Mouse (Mus musculus) forebrain, embryonic 16.5 days (tissue): ENCODE results near the gene Prrt2. TPM values are rescaled to one million over a fixed set of nuclear protein-coding genes. Genes with fewer than 3 reads are reported as not detected.

ENCODE experiments used
- ATAC-seq: fragments of 200-750 bp; cut with Nextera tagmentation; 2 replicates; pipeline ENCODE4 v1.8.0; 2017; ENCODE audit warnings: mild to moderate bottlenecking, moderate library complexity
- H3K27ac ChIP-seq: fragments of 300-500 bp; sonication (generic); 2 replicates; pipeline ENCODE4 v1.5.1; 2014; ENCODE audit warnings: low read length, control low read depth
- H3K27me3 ChIP-seq: fragments of 300-500 bp; sonication (generic); replicated peaks from 2 replicates; pipeline ENCODE4 v1.6.1; 2014; ENCODE audit warnings: low read length; ENCODE audit not compliant: control insufficient read depth, insufficient read depth
- H3K36me3 ChIP-seq: fragments of 300-500 bp; sonication (generic); 2 replicates; pipeline ENCODE4 v1.6.1; 2014; ENCODE audit not compliant: control insufficient read depth, insufficient read depth
- H3K4me1 ChIP-seq: fragments of 300-500 bp; sonication (generic); replicated peaks from 2 replicates; pipeline ENCODE4 v1.6.1; 2014; ENCODE audit warnings: low read length; ENCODE audit not compliant: control insufficient read depth, insufficient read depth
- H3K4me2 ChIP-seq: fragments of 300-500 bp; sonication (generic); 2 replicates; pipeline ENCODE4 v1.6.1; 2014; ENCODE audit warnings: mild to moderate bottlenecking, low read length, control low read depth
- H3K4me3 ChIP-seq: fragments of 300-500 bp; sonication (generic); replicated peaks from 2 replicates; pipeline ENCODE4 v1.5.1; 2014; ENCODE audit warnings: mild to moderate bottlenecking, low read length, control low read depth
- H3K9ac ChIP-seq: fragments of 300-500 bp; sonication (generic); replicated peaks from 2 replicates; pipeline ENCODE4 v1.6.1; 2014; ENCODE audit warnings: low read depth, low read length, control low read depth
- H3K9me3 ChIP-seq: fragments of 300-500 bp; sonication (generic); 2 replicates; pipeline ENCODE4 v1.6.1; 2016; ENCODE audit warnings: low read length; ENCODE audit not compliant: control insufficient read depth
- WGBS: fragments of 180-500 bp; shearing (Covaris S2); extraction: QIAGEN DNeasy Blood & Tissue Kit; methylation state at CpG from one replicate; pipeline ENCODE4 v1.1.7; 2014; 5-methylcytosine and 5-hydroxymethylcytosine counted together
- polyA plus RNA-seq: library from polyadenylated mRNA; unstranded; fragments of >200 nt; fragmentation: Nextera tagmentation; extraction: Ambion mirVana; gene quantifications from 2 replicates; pipeline ENCODE4 v1.2.1, GENCODE M21; 2015

Gene Prrt2
- polyA plus RNA-seq, 1 experiment from 2014 or later, result 29.9 TPM

DNA sequence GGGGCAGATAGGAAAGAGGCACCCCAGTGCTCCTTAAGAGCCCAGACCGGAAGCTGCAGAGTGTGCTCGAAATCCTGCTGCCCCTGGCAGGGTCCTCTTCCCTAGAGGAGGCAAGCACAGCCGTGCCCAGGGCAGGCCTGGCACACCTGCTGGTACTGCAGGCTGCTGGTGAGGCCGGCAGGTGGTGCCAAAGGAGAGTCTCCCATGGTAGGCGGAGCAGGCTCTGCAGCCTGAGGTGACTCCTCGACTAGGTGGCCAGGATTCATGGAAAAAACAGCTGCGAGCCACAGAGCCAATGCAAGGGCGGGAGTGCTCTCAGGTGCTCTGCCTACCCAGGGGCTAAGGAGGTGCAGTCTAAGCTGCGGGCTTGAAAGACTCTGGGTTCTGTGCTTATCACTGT, 34.7 kb downstream of the Prrt2 start:
- 36% methylated on average over 9 of the region's 9 CpGs for WGBS

DNA sequence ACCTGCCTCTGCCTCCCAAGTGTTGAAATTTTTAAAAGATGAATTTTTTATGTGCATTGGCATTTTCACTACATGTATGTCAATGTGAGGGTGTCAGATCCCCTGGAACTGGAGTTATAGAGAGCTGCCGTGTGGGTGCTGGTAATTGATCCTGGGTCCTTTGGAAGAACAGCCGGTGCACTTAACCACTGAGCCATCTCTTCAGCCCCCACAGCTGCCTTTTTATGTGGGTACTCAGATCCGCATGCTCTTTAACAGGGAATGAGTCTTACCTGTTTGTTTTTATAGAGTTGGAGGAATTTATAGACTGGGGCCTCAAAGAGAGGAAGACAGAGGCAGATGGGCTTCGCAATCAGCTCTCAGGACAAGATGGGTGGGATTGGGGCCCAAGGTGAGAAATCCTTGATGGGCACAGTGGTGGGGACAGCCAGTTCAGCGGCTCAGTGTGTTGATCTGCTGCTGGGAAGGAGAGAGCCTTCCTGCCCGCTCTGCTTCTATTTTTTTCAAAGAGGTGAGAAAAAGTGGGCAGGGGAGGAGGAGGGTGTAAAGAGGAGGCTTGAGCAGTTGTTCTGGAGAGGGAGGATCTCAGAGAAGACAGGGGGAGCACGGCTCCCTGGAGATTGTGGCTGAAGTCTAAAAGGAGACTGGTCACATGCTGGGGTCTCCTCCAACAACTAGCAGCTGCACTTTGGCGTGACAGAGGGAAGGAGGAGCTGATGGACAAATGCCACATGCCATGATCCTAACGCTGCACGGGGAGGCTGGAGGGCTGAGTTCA, 36.2 kb downstream of the Prrt2 start:
- H3K4me3 ChIP-seq, result no peak overlapping the region
- H3K4me1 ChIP-seq, result no peaks in the 10 kb centered on the region
- no peak for ATAC-seq
- no peak overlapping the region for H3K9ac ChIP-seq
- WGBS, result 64% methylated on average over 10 of the region's 10 CpGs
- no peaks in the 10 kb centered on the region for H3K9me3 ChIP-seq
- H3K4me2 ChIP-seq, result no peak overlapping the region
- no peaks in the 10 kb centered on the region for H3K27me3 ChIP-seq
- H3K27ac ChIP-seq, result no peak overlapping the region
- H3K36me3 ChIP-seq, result no peaks in the 10 kb centered on the region; the same call in 1 of the 2 replicates

More for the DNA sequence above, 34.7 kb downstream of the Prrt2 start:
- no peak for ATAC-seq
- Histone ChIP-seq H3K9me3 (no peaks in the 10 kb centered on the region), H3K27me3 (no peaks in the 10 kb centered on the region), H3K9ac (no peak overlapping the region), H3K4me2 (no peak overlapping the region), H3K4me1 (no peaks in the 10 kb centered on the region), H3K4me3 (no peak overlapping the region), H3K36me3 (no peaks in the 10 kb centered on the region), H3K27ac (no peak overlapping the region)

- Histone ChIP-seq H3K4me2 (no peak overlapping the region), H3K27ac (no peak overlapping the region), H3K9me3 (no peaks in the 10 kb centered on the region), H3K9ac (no peak overlapping the region), H3K4me1 (no peaks in the 10 kb centered on the region), H3K36me3 (peaks cover 9% of the 10 kb centered on the region; the same call in 1 of the 2 replicates), H3K27me3 (no peaks in the 10 kb centered on the region), H3K4me3 (no peak overlapping the region)
- no peak for ATAC-seq
- 79% methylated on average over 7 of the region's 7 CpGs for WGBS
These were observed 37.9 kb downstream of the Prrt2 start for GRCm38 (mm10) chr7:126983113-126983512.

GRCm38 (mm10) chr7:126982054-126982453, 39.0 kb downstream of the Prrt2 start:
- no peak for ATAC-seq
- H3K27me3 ChIP-seq, result no peaks in the 10 kb centered on the region
- no peak overlapping the region for H3K4me2 ChIP-seq
- 97% methylated on average over 4 of the region's 4 CpGs for WGBS
- H3K9me3 ChIP-seq, result no peaks in the 10 kb centered on the region
- peaks cover 7% of the 10 kb centered on the region for H3K4me1 ChIP-seq
- no peak overlapping the region for H3K27ac ChIP-seq
- no peak overlapping the region for H3K9ac ChIP-seq
- H3K4me3 ChIP-seq, result no peak overlapping the region
- peaks cover 9% of the 10 kb centered on the region; the same call in 1 of the 2 replicates for H3K36me3 ChIP-seq

DNA sequence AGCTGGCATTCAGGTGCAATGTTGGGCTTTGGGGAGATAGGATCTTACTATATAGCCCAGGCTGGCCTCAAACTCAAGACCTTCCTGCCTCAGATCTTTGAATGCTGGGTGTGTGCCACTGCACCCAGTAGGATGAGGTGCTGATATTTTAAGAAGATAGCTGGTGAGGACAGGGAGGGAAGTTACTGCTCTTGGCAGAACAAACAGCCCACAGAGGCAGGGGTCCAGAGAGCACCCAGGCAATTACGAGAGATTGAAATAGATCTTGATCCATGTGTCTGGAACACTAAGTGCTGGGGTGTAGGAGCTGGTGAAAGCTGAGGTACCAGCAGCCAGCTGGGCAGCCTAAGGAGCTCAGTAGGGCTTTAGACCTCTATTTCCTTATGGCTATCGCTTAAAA, 39.4 kb downstream of the Prrt2 start:
- ATAC-seq, result no peak
- Histone ChIP-seq H3K4me3 (no peak overlapping the region), H3K36me3 (peaks cover 9% of the 10 kb centered on the region; the same call in 1 of the 2 replicates), H3K27ac (no peak overlapping the region), H3K9me3 (no peaks in the 10 kb centered on the region), H3K4me2 (no peak overlapping the region), H3K4me1 (peaks cover 10% of the 10 kb centered on the region), H3K27me3 (no peaks in the 10 kb centered on the region), H3K9ac (no peak overlapping the region)
- WGBS, result 80% methylated on average over 2 of the region's 2 CpGs

- no peak for ATAC-seq
- 90% methylated on average over 6 of the region's 6 CpGs for whole genome bisulfite sequencing
- Histone ChIP-seq H3K9ac (no peak overlapping the region), H3K36me3 (peaks cover 9% of the 10 kb centered on the region; the same call in 1 of the 2 replicates), H3K27ac (no peak overlapping the region), H3K27me3 (no peaks in the 10 kb centered on the region), H3K4me2 (no peak overlapping the region), H3K9me3 (no peaks in the 10 kb centered on the region), H3K4me1 (peaks cover 15% of the 10 kb centered on the region), H3K4me3 (no peak overlapping the region)
These were observed 42.2 kb downstream of the Prrt2 start for GRCm38 (mm10) chr7:126978841-126979240.

- Histone ChIP-seq H3K36me3 (peaks cover 12% of the 10 kb centered on the region), H3K4me1 (peaks cover 15% of the 10 kb centered on the region), H3K27me3 (no peaks in the 10 kb centered on the region), H3K9me3 (no peaks in the 10 kb centered on the region), H3K9ac (peak overlapping the region; percentile 95), H3K27ac (no peak overlapping the region), H3K4me3 (peak overlapping the region; percentile 78), H3K4me2 (peak overlapping the region; percentile 92)
- 31% methylated on average over 14 of the region's 14 CpGs for WGBS
- no peak for ATAC-seq
These were observed 44.0 kb downstream of the Prrt2 start for GRCm38 (mm10) chr7:126976878-126977459.

DNA sequence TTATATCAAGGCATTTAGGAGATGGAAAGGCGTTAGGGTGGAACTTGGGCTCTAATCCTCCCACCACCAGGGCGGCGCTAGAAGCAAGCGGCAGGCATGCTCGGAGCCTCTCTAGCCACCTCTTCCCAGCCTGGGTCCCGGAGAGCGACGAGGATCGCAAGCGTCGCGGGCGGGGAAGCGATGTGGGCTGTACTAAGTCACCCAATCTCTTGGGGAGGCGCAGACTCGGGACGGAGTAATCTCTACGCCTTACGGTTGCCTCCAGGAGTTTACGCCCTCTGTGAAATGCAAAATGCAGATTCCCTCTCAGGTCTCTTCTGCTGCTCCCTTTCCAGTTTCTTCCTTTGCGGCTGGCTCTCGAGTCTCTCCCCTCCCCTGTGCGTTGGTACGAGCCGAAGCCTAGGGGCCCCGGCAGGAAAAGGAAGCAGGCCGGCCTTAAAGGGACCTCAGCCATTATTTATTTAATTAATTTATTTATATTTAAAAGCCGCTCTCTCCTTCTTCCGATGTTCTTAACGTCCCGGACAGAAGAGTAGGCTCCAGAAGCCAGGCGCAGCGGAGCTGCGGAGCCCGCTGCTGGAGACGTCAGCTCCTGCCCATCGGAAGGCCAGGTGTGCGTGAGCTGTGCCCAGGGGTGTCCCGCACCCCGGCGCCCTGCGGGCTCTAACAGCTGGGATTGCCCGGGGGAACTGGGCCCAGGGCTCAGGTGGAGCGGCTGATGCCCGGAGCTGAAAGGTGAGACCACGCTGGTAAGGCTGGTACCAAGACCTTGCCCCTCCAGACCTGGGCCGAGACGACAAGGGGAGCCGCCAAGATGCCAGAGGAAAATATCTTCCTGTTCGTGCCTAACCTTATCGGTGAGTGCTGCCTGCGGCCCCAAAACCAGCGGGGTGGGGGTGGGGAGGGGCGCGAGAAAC, 44.8 kb downstream of the Prrt2 start, which contains the start of gene Cdiptos:
Gene Cdiptos (minus strand): TSS at position 149 of the 917 bp plus-strand sequence.
- Histone ChIP-seq H3K27ac (peak within 1 kb of the TSS; percentile 99), H3K9me3 (no peaks in the 10 kb centered on the region), H3K9ac (peak within 1 kb of the TSS; percentile 95), H3K4me1 (peaks cover 15% of the 10 kb centered on the region), H3K36me3 (peaks cover 14% of the 10 kb centered on the region), H3K4me2 (peak within 1 kb of the TSS; percentile 92), H3K4me3 (peak within 1 kb of the TSS; percentile 78), H3K27me3 (no peaks in the 10 kb centered on the region)
- peak; percentile 98 for ATAC-seq
- WGBS, result 0% methylated on average over 55 of the region's 55 CpGs

- peak within 1 kb of the TSS; percentile 92 for H3K4me2 ChIP-seq
- peaks cover 18% of the 10 kb centered on the region for H3K36me3 ChIP-seq
- WGBS, result 0% methylated on average over 1 of the region's 1 CpGs
- H3K4me1 ChIP-seq, result peaks cover 15% of the 10 kb centered on the region
- no peaks in the 10 kb centered on the region for H3K27me3 ChIP-seq
- peak within 1 kb of the TSS; percentile 78 for H3K4me3 ChIP-seq
- peak within 1 kb of the TSS; percentile 99 for H3K27ac ChIP-seq
- no peaks in the 10 kb centered on the region for H3K9me3 ChIP-seq
- peak within 1 kb of the TSS; percentile 95 for H3K9ac ChIP-seq
- no peak for ATAC-seq
These were observed 45.3 kb downstream of the Prrt2 start, which contains the start of gene Cdipt for GRCm38 (mm10) chr7:126975893-126975949. Gene Cdipt, plus strand, starts transcription at chr7:126975914.
